Mouse (Mus musculus) CH12.LX (cell line): Measurements from ENCODE around the gene Csk. TPM values are rescaled to one million over a fixed set of nuclear protein-coding genes. Genes with fewer than 3 reads are reported as not detected.

Experiments used
- DNase-seq: peaks from one replicate; pipeline ENCODE4 v3.0.0-alpha.2; 2013; ENCODE audit errors: extremely low read depth
- H3K27ac ChIP-seq: 2 replicates; pipeline ENCODE4 v1.5.1; 2012; ENCODE audit warnings: low read depth, mild to moderate bottlenecking, control low read depth, moderate library complexity; ENCODE audit not compliant: insufficient read depth
- H3K27me3 ChIP-seq: replicated peaks from 2 replicates; pipeline ENCODE3; 2012; ENCODE audit warnings: inconsistent platforms
- H3K36me3 ChIP-seq, 2 experiments: replicated peaks in 1 of 2; 2 replicates each; pipeline versions ENCODE3 to v1.6.1; 2012; ENCODE audit warnings: inconsistent platforms in 1 of 2, low read length in 1 of 2, mild to moderate bottlenecking in 1 of 2, mixed read lengths in 1 of 2, moderate library complexity in 1 of 2; ENCODE audit not compliant: control insufficient read depth in 1 of 2, insufficient read depth in 1 of 2
- H3K4me1 ChIP-seq, 2 experiments: 2 replicates each; pipeline ENCODE4 v1.6.1; 2012; ENCODE audit warnings: inconsistent platforms in 1 of 2, moderate library complexity in 1 of 2; ENCODE audit not compliant: insufficient read depth in 2 of 2, control insufficient read depth in 1 of 2
- H3K4me2 ChIP-seq: 2 replicates; pipeline ENCODE4 v1.6.1; 2012; ENCODE audit warnings: low read depth, mild to moderate bottlenecking, control low read depth; ENCODE audit not compliant: poor library complexity, insufficient read depth, severe bottlenecking
- H3K4me3 ChIP-seq, 3 experiments: fragments of 150-350 bp in 1 of 3; sonication (generic) in 1 of 3; replicated peaks in 1 of 3; 2 replicates each; pipeline versions ENCODE3 to v1.5.1; 2011 to 2012; ENCODE audit warnings: low read depth in 2 of 3, low read length in 2 of 3, mild to moderate bottlenecking in 2 of 3, moderate library complexity in 2 of 3, control low read depth in 1 of 3, improper control_type of control experiment in 1 of 3, inconsistent platforms in 1 of 3, mixed read lengths in 1 of 3; ENCODE audit not compliant: poor library complexity in 1 of 3
- H3K79me2 ChIP-seq: replicated peaks from 2 replicates; pipeline ENCODE4 v1.6.1; 2012; ENCODE audit warnings: mild to moderate bottlenecking, moderate library complexity; ENCODE audit not compliant: control insufficient read depth, poor library complexity, insufficient read depth, severe bottlenecking; ENCODE audit errors: extremely low read depth
- H3K9ac ChIP-seq: 2 replicates; pipeline ENCODE4 v1.6.1; 2012; ENCODE audit warnings: low read depth, mild to moderate bottlenecking, control low read depth, moderate library complexity; ENCODE audit not compliant: insufficient read depth
- H3K9me3 ChIP-seq: replicated peaks from 2 replicates; pipeline ENCODE3; 2012; ENCODE audit warnings: low read length, inconsistent platforms, mixed read lengths
- BHLHE40 ChIP-seq: IDR thresholded peaks from 2 replicates; pipeline ENCODE4 v1.6.1; 2011; ENCODE audit warnings: mild to moderate bottlenecking, low read depth, low read length, improper control_type of control experiment
- CHD2 ChIP-seq: IDR thresholded peaks from 2 replicates; pipeline ENCODE4 v1.6.1; 2011; ENCODE audit warnings: low read length, improper control_type of control experiment
- CTCF ChIP-seq, 2 experiments: IDR thresholded peaks in 1 of 2; conservative IDR thresholded peaks in 1 of 2; 2 replicates each; pipeline ENCODE4 v1.5.1; 2011 to 2012; ENCODE audit warnings: low read depth in 2 of 2, low read length in 2 of 2, improper control_type of control experiment in 1 of 2, inconsistent platforms in 1 of 2, mild to moderate bottlenecking in 1 of 2, moderate library complexity in 1 of 2
- ELF1 ChIP-seq: IDR thresholded peaks from 2 replicates; pipeline ENCODE4 v1.6.1; 2014; ENCODE audit warnings: low read depth, mild to moderate bottlenecking, inconsistent platforms, low read length, improper control_type of control experiment
- EP300 ChIP-seq: IDR thresholded peaks from 2 replicates; pipeline ENCODE4 v1.6.1; 2011; ENCODE audit warnings: low read length, improper control_type of control experiment
- ETS1 ChIP-seq: conservative IDR thresholded peaks from 2 replicates; pipeline ENCODE4 v1.6.1; 2012; ENCODE audit warnings: low read depth, mild to moderate bottlenecking, inconsistent platforms, low read length, improper control_type of control experiment, moderate library complexity
- GABPA ChIP-seq: IDR thresholded peaks from 2 replicates; pipeline ENCODE4 v1.6.1; 2012; ENCODE audit warnings: low read depth, low read length, improper control_type of control experiment, inconsistent platforms; ENCODE audit not compliant: insufficient replicate concordance
- HCFC1 ChIP-seq: IDR thresholded peaks from 2 replicates; pipeline ENCODE4 v1.6.1; 2012; ENCODE audit warnings: low read depth, mild to moderate bottlenecking, inconsistent platforms, low read length, improper control_type of control experiment
- IRF4 ChIP-seq: IDR thresholded peaks from 2 replicates; pipeline ENCODE4 v1.6.1; 2014; ENCODE audit warnings: low read depth, mild to moderate bottlenecking, inconsistent platforms, low read length, improper control_type of control experiment
- JUN ChIP-seq: IDR thresholded peaks from 2 replicates; pipeline ENCODE4 v1.6.1; 2011; ENCODE audit warnings: low read depth, mild to moderate bottlenecking, low read length, improper control_type of control experiment, moderate library complexity; ENCODE audit not compliant: insufficient read depth
- JUND ChIP-seq: conservative IDR thresholded peaks from 2 replicates; pipeline ENCODE4 v1.6.1; 2011; ENCODE audit warnings: low read depth, low read length, improper control_type of control experiment
- MAFK ChIP-seq: IDR thresholded peaks from 2 replicates; pipeline ENCODE4 v1.6.1; 2011; ENCODE audit warnings: low read length, improper control_type of control experiment; ENCODE audit not compliant: insufficient replicate concordance
- MAZ ChIP-seq: IDR thresholded peaks from 2 replicates; pipeline ENCODE4 v1.6.1; 2012; ENCODE audit warnings: low read depth, mild to moderate bottlenecking, inconsistent platforms, low read length, improper control_type of control experiment, moderate library complexity
- MEF2A ChIP-seq: IDR thresholded peaks from 2 replicates; pipeline ENCODE4 v1.6.1; 2014; ENCODE audit warnings: low read depth, mild to moderate bottlenecking, inconsistent platforms, low read length, improper control_type of control experiment, borderline replicate concordance
- MXI1 ChIP-seq: IDR thresholded peaks from 2 replicates; pipeline ENCODE4 v1.6.1; 2011; ENCODE audit warnings: mild to moderate bottlenecking, low read depth, low read length, improper control_type of control experiment
- MYC ChIP-seq: IDR thresholded peaks from 2 replicates; pipeline ENCODE4 v1.6.1; 2011; ENCODE audit warnings: low read depth, mild to moderate bottlenecking, improper control_type of control experiment, low read length
- PAX5 ChIP-seq: IDR thresholded peaks from 2 replicates; pipeline ENCODE4 v1.6.1; 2012; ENCODE audit warnings: low read length, inconsistent platforms, mixed read lengths
- POLR2AphosphoS2 ChIP-seq: IDR thresholded peaks from 2 replicates; pipeline ENCODE4 v1.6.1; 2011; ENCODE audit warnings: low read depth, low read length, improper control_type of control experiment
- RAD21 ChIP-seq: IDR thresholded peaks from 2 replicates; pipeline ENCODE4 v1.6.1; 2011; ENCODE audit warnings: low read depth, mild to moderate bottlenecking, low read length, improper control_type of control experiment, moderate library complexity
- RCOR1 ChIP-seq: conservative IDR thresholded peaks from 2 replicates; pipeline ENCODE4 v1.6.1; 2012; ENCODE audit warnings: low read depth, mild to moderate bottlenecking, inconsistent platforms, low read length, improper control_type of control experiment
- TBP ChIP-seq: conservative IDR thresholded peaks from 2 replicates; pipeline ENCODE4 v1.6.1; 2011; ENCODE audit warnings: low read depth, low read length, improper control_type of control experiment
- TCF12 ChIP-seq: IDR thresholded peaks from 2 replicates; pipeline ENCODE4 v1.6.1; 2014; ENCODE audit warnings: low read depth, mild to moderate bottlenecking, inconsistent platforms, low read length, improper control_type of control experiment
- UBTF ChIP-seq: IDR thresholded peaks from 2 replicates; pipeline ENCODE4 v1.6.1; 2012; ENCODE audit warnings: low read depth, mild to moderate bottlenecking, inconsistent platforms, low read length, improper control_type of control experiment, moderate library complexity
- USF1 ChIP-seq: IDR thresholded peaks from 2 replicates; pipeline ENCODE4 v1.6.1; 2014; ENCODE audit warnings: low read depth, mild to moderate bottlenecking, inconsistent platforms, low read length, improper control_type of control experiment
- USF2 ChIP-seq: conservative IDR thresholded peaks from 2 replicates; pipeline ENCODE4 v1.6.1; 2011; ENCODE audit warnings: low read depth, low read length, improper control_type of control experiment
- ZC3H11A ChIP-seq: IDR thresholded peaks from 2 replicates; pipeline ENCODE4 v1.6.1; 2012; ENCODE audit warnings: low read depth, mild to moderate bottlenecking, inconsistent platforms, low read length, improper control_type of control experiment
- ZKSCAN1 ChIP-seq: IDR thresholded peaks from 2 replicates; pipeline ENCODE4 v1.6.1; 2012; ENCODE audit warnings: low read depth, inconsistent platforms, low read length, improper control_type of control experiment, borderline replicate concordance
- ZMIZ1 ChIP-seq: IDR thresholded peaks from 2 replicates; pipeline ENCODE4 v1.6.1; 2012; ENCODE audit warnings: low read depth, mild to moderate bottlenecking, inconsistent platforms, low read length, improper control_type of control experiment
- ZNF384 ChIP-seq: IDR thresholded peaks from 2 replicates; pipeline ENCODE4 v1.6.1; 2012; ENCODE audit warnings: low read depth, low read length, improper control_type of control experiment, inconsistent platforms
- dilution Hi-C: fragments of 300-500 bp; cut with MboI; formaldehyde crosslinking; loops from 2 replicates; pipeline ENCODE4 v1.14.3; 2020; ENCODE audit warnings: low sequenced_read_pairs; ENCODE audit not compliant: extremely low pct_unique_long_range_greater_than_20kb, extremely low pct_ligation_motif_present
- in situ Hi-C: fragments of 300-500 bp; cut with MboI; formaldehyde crosslinking; loops from 3 replicates; pipeline ENCODE4 v1.14.3; 2019; ENCODE audit warnings: low sequenced_read_pairs, low pct_ligation_motif_present, low pct_unique_long_range_greater_than_20kb, mixed read lengths
- polyA plus RNA-seq: library from polyadenylated mRNA; unstranded; fragments of >175 nt; gene quantifications from 2 replicates; pipeline ENCODE4 v1.2.1, GENCODE M21; 2012; ENCODE audit warnings: low read depth; ENCODE audit not compliant: insufficient read length
- total RNA-seq, 2 experiments: library from RNA; depleted of rRNA; stranded (reverse); fragments of 300-350 nt in 1 of 2; fragments of >200 nt in 1 of 2; gene quantifications; 2 replicates each; pipeline ENCODE4 v1.2.3; 2012 to 2014

The Csk gene
- total and polyA plus RNA-seq, 3 experiments: 111 to 153 (median 111) TPM

- peak overlapping the region; percentile 94 for H3K4me2 ChIP-seq
- H3K9me3 ChIP-seq: no peaks in the 10 kb centered on the region
- peak overlapping the region; percentile 96 for H3K27ac ChIP-seq
- peaks cover 45 to 90% of the 10 kb centered on the region in 2 experiments for H3K4me1 ChIP-seq
- in situ Hi-C loops (no loop called here), dilution Hi-C loops (no loop called here)
- TF ChIP-seq ELF1 (no peak), ZMIZ1 (0 out of 2 replicates have a peak, but pooled peaks have one; percentile 28), RAD21 (no peak), ETS1 (0 out of 2 replicates have a peak, but pooled peaks have one; percentile 33), MXI1 (peak; percentile 2; the same call in 1 of the 2 replicates), MEF2A (no peak), ZC3H11A (no peak), MAFK (no peak), UBTF (0 out of 2 replicates have a peak, but pooled peaks have one; percentile 35), BHLHE40 (peak; percentile 45)
- no peaks in the 10 kb centered on the region for H3K27me3 ChIP-seq
- peak; percentile 71 for DNase-seq
- H3K36me3 ChIP-seq: peaks cover 5 to 40% of the 10 kb centered on the region in 2 experiments
- H3K4me3 ChIP-seq: peak overlapping the region; percentile 16 to 30 (median 21)
- peak overlapping the region; percentile 31; the same call in 1 of the 2 replicates for H3K9ac ChIP-seq
- H3K79me2 ChIP-seq: peaks cover 92% of the 10 kb centered on the region
Measured at GRCm38 (mm10) chr9:57638651-57639459, 14.6 kb downstream of the Csk start.

GRCm38 (mm10) chr9:57637741-57638322 is 15.6 kb downstream of the Csk start:
- Histone ChIP-seq H3K4me1 (peaks cover 55 to 98% of the 10 kb centered on the region in 2 experiments), H3K79me2 (peaks cover 88% of the 10 kb centered on the region), H3K4me3 (peak overlapping the region in 1 of 3 experiments; percentile 30), H3K27me3 (no peaks in the 10 kb centered on the region), H3K4me2 (peak overlapping the region; percentile 94), H3K27ac (peak overlapping the region; percentile 92), H3K9me3 (no peaks in the 10 kb centered on the region), H3K9ac (peak overlapping the region; percentile 31), H3K36me3 (peaks cover 5 to 49% of the 10 kb centered on the region in 2 experiments)
- DNase-seq: peak; percentile 88
- in situ Hi-C loops (no loop called here), dilution Hi-C loops (no loop called here)
- TF ChIP-seq MXI1 (peak; percentile 63), ETS1 (peak; percentile 93), ZNF384 (no peak), JUN (0 out of 2 replicates have a peak, but pooled peaks have one; percentile 4), USF2 (no peak), BHLHE40 (peak; percentile 98), PAX5 (no peak), EP300 (peak; percentile 91), JUND (no peak), MEF2A (peak; percentile 99), POLR2AphosphoS2 (no peak), IRF4 (peak; percentile 93), CTCF (conservative IDR thresholded peaks at IDR 0.05 in 1 of 2, IDR thresholded peaks at IDR 0.05 in 1 of 2; ENCODE audit: low read depth in 2 of 2, low read length in 2 of 2) (no peak), TBP (no peak), ZKSCAN1 (no peak), MYC (peak; percentile 76), RCOR1 (0 out of 2 replicates have a peak, but pooled peaks have one; percentile 14), TCF12 (peak; percentile 96), MAZ (peak; percentile 89), USF1 (no peak), GABPA (no peak), CHD2 (peak; percentile 85), HCFC1 (peak; percentile 32; the same call in 1 of the 2 replicates)
